Mouse (Mus musculus) kidney, postnatal 36 days (tissue): Measurements from ENCODE around the gene Taar8b.
"Not testable (repeated sequence)": the region's sequence is repeated elsewhere in the genome, so short reads cannot be mapped to it uniquely, and the experiment has no call there.

Experiments
- DNase-seq, 2 experiments: peaks; one replicate each; pipeline ENCODE4 v3.0.0; 2021 to 2022; ENCODE audit warnings: mixed read lengths in 2 of 2

Taar8b gene

GRCm38 (mm10) chr10:24092194-24092593 is at the start of gene Taar8b:
Gene Taar8b (minus strand): TSS chr10:24092294.
- DNase-seq = no peak

DNA sequence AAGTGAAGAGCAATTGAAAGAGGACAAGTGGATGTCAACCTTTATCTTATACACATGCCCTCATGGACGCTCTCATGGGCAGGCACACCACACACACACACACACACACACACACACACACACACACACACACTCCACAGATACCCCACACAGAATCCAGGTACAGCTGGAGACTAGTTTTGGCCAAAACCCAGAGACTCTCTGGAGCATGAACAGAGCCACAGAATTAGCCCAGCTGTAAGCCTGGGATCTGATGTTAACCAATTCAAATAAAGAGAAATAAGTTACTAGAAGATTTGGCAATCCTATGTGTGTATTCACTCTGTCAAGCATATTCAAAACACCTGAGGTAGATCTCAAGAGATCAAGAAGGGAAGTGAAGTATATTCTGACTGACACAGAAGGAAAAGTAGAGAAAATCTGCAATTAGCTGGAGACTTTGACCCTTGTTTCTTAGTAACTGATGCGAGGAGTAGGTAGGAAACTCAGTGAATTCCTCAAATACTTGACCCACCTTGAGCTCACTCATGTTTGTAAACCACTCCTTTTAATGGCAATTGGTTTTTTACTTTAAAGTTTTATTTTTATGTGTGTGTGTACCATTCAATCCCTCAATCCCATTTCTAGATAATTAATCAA is 46.6 kb upstream of the Taar8b start:
- peak; percentile 63 to 69 for DNase-seq

DNA sequence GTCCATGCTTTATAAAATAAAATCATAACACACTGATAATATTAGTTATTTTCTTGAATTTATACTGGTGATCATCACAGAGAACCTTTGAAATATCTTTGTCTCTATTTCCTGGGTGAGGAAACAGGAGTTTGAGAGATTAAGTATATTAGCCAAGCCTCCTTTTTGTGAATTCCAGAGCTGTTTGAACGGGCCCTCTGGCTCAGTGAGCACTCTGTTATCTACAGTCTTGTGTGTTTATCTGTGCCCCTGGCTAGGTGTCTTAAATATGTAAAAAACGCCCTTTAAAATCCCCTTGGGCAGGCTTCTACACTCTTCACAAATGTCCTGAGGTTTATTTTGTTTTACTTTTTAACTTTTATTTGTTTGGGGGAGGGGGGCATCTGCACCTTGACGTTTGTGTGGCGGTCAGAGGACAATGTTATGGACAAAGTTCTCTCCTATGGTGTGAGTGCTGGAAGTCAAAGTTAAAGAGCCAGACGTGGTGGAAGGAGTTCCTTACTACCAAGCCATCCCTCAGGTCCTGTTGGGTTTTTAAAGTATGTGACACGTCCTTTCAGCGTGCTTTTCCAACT is 42.1 kb upstream of the Taar8b start:
- peak in 1 of 2 experiments; percentile 19 for DNase-seq

DNA sequence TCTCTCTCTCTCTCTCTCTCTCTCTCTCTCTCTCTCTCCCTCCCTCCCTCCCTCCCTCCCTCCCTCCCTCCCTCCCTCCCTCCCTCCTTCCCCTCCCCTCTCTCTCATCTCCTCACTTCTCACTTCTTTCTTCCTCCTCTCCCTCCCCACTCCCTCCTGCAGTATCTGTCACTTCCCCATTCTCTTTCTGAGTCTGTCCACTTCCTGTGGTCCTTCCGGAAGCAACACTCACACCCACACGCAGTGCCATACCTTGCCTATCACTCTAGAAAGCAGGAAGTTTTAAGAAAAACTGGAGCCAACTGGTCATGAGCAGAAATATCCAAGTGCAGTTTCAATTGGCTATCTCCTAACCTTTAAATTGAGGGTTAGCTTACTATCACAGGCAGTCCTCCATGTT is 41.0 kb upstream of the Taar8b start:
- DNase-seq = no peak

GRCm38 (mm10) chr10:24132273-24132672 is 40.2 kb upstream of the Taar8b start:
- peak; percentile 75 to 82 for DNase-seq

- DNase-seq = peak; percentile 78 to 85
These were observed 39.6 kb upstream of the Taar8b start for GRCm38 (mm10) chr10:24131451-24132262.

GRCm38 (mm10) chr10:24111116-24111778 is 19.2 kb upstream of the Taar8b start:
- peak; percentile 67 to 75 for DNase-seq

- not testable (repeated sequence) for DNase-seq
These were observed 17.3 kb upstream of the Taar8b start, which contains the start of gene Taar9 for GRCm38 (mm10) chr10:24109434-24109833. Gene Taar9 (minus strand): TSS chr10:24109534.

DNA sequence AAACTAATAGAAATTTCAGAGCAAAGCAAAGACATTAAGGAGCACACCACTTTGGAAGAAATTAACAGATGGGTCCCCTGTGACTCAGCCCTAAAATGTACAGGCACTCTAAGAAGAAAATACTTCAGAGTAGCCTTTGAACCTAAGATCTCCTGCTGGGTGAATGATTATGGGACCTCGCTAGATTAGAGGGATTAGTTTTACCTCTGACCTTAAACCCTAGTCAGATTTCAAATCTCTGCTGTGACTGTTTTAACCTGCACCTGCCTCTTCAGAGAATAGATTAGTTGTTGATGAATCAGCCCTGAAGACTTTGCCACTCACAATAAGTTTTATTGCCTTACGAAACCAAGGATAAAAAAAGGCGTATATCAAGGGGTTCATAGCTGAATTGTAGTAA is 16.1 kb upstream of the Taar8b start:
- DNase-seq = peak in 1 of 2 experiments; percentile 28

DNA sequence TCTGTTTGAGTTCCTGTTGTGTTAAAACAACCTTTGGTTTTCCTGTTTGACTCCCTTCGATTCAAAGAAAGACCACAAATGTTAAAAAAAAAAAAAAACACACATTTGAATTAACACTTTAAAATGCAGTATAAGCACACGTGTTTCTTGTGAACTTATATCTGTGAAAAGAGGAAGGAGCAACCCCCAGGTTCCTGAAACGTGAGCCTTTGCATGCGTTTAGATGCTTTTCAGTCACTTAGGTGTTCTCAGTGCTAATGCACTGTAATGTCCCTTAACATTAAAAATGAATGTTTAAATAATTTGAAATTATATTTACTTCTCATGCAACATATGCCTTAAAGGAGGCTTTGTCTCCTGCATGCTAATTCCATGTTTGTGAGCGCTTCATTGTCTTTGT is 15.7 kb upstream of the Taar8b start:
- DNase-seq = no peak

DNA sequence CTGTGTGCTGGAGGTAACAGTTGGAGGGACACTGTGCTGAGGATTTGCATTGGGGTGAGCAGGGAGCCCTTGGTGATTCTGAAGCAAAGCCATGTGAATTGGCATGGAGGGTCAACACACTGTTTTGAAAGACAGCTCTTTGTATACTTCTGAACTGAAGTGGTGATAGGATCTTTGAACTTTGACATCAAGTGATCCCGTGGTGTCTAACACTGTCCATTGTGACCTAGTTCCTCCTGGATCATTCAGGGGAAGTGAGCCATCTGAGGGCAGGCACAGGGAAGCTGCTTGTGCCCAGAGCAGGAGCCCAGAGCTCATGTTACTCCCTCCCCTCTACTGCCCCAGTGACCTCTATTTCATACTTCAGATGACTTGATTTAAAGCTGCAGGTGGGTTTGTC is 11.2 kb upstream of the Taar8b start:
- not testable (repeated sequence) for DNase-seq

DNA sequence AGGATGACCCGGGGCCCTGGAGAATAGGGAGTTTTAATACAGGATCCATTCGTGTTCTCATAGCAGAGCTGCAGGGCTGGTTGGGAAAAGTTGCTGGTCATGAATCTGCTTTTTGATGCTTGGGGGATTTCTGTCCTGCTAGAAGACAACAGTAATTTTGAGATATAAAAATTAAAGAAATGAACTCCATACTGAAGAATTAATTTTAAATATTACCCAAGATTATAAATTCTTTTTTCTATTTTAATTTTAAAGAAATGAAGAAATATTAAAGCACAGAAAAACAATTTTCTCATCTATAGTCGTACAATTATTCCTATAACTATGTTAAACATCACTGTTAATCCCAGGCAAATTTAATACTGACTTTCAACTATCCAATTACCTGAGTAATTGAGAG is 9.7 kb upstream of the Taar8b start, which contains the start of gene Taar8c:
TSS of gene Taar8c (minus strand) at position 101 of the 400 bp plus-strand sequence.
- DNase-seq = not testable (repeated sequence)

DNA sequence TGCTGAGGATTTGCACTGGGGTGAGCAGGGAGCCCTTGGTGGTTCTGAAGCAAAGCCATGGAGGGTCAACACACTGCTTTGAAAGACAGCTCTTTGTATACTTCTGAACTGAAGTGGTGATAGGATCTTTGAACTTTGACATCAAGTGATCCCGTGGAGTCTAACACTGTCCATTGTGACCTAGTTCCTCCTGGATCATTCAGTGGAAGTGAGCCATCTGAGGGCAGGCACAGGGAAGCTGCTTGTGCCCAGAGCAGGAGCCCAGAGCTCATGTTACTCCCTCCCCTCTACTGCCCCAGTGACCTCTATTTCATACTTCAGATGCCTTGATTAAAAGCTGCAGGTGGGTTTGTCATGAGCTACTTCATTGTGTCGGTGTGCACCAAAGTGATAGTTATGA is 4.9 kb upstream of the Taar8b start:
- peak in 1 of 2 experiments; percentile 6 for DNase-seq

- DNase-seq = no peak
These were observed 4.9 kb downstream of the Taar8b start for GRCm38 (mm10) chr10:24087168-24087567.

DNA sequence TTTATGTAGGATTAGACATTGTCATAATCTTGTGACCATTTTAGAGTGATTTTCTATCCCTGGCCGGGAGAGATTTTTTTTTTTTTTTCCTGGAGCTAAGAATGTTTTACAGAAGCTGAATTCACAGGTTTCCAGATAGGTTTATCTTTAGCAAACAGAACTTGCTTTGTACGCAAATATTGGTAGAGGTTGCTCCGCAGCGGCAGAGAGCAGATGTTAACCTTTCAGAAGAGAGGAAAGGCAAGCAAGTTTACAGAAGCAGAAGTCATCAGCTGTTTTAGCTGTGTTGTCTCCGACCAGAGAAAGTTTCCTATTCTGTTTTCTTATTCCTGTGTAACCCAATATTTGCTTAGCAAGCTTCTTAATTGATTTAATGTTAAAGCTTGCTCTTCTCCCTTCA is 5.5 kb downstream of the Taar8b start:
- no peak for DNase-seq

- no peak for DNase-seq
These were observed 6.2 kb downstream of the Taar8b start for GRCm38 (mm10) chr10:24085936-24086335.

GRCm38 (mm10) chr10:24080166-24080565 is 11.9 kb downstream of the Taar8b start:
- DNase-seq = peak; percentile 40 to 68

DNA sequence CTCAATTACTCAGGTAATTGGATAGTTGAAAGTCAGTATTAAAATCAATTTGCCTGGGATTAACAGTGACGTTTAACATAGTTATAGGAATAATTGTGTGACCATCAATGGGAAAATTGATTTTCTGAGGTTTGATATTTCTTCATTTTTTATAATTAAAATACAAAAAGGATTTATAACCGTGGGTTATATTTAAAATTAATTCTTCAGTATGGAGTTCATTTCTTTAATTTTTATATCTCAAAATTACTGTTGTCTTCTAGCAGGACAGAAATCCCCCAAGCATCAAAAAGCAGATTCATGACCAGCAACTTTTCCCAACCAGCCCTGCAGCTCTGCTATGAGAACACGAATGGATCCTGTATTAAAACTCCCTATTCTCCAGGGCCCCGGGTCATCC is 15.9 kb downstream of the Taar8b start, which contains the start of gene Taar8a:
TSS of gene Taar8a (plus strand) at position 301 of the 400 bp plus-strand sequence.
- DNase-seq = not testable (repeated sequence)

DNA sequence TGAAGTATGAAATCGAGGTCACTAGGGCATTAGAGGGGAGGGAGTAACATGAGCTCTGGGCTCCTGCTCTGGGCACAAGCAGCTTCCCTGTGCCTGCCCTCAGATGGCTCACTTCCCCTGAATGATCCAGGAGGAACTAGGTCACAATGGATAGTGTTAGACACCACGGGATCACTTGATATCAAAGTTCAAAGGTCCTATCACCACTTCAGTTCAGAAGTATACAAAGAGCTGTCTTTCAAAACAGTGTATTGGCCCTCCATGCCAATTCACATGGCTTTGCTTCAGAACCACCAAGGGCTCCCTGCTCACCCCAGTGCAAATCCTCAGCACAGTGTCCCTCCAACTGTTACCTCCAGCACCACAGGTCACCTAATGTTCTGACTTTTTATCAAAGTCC is 17.3 kb downstream of the Taar8b start:
- DNase-seq = not testable (repeated sequence)

GRCm38 (mm10) chr10:24058986-24059385 is 33.1 kb downstream of the Taar8b start:
- DNase-seq = no peak

- DNase-seq = no peak
These were observed 40.1 kb downstream of the Taar8b start for GRCm38 (mm10) chr10:24052039-24052438.

- DNase-seq = no peak
These were observed 42.9 kb downstream of the Taar8b start, which contains the start of gene Taar7f for GRCm38 (mm10) chr10:24049210-24049609. Gene Taar7f (plus strand): TSS chr10:24049510.
